Mouse (Mus musculus) limb, embryonic 15.5 days (tissue): ENCODE measurements at regions not wholly inside any gene's neighbourhood (a gene's known extent, or its start where the extent isn't known, plus 50 kb on each side); places are given as distances from the start of the nearest gene placed in this dataset.

ENCODE experiments used
- ATAC-seq: fragments of 200-750 bp; cut with Nextera tagmentation; 2 replicates; pipeline ENCODE4 v1.8.0; 2017; ENCODE audit warnings: low read depth, moderate TSS enrichment; ENCODE audit not compliant: insufficient number of reproducible peaks, low FRiP score, low TSS enrichment
- H3K27ac ChIP-seq: fragments of 300-500 bp; sonication (generic); 2 replicates; pipeline ENCODE4 v1.5.1; 2015; ENCODE audit warnings: moderate library complexity, mild to moderate bottlenecking, inconsistent platforms
- H3K27me3 ChIP-seq: fragments of 300-500 bp; sonication (generic); 2 replicates; pipeline ENCODE4 v1.6.1; 2015; ENCODE audit warnings: inconsistent platforms
- H3K36me3 ChIP-seq: fragments of 300-500 bp; sonication (generic); 2 replicates; pipeline ENCODE4 v1.6.1; 2015; ENCODE audit warnings: inconsistent platforms
- H3K4me1 ChIP-seq: fragments of 300-500 bp; sonication (generic); 2 replicates; pipeline ENCODE4 v1.6.1; 2015; ENCODE audit warnings: inconsistent platforms
- H3K4me2 ChIP-seq: fragments of 300-500 bp; sonication (generic); 2 replicates; pipeline ENCODE4 v1.6.1; 2015; ENCODE audit warnings: mild to moderate bottlenecking, inconsistent platforms
- H3K4me3 ChIP-seq: fragments of 300-500 bp; sonication (generic); 2 replicates; pipeline ENCODE4 v1.5.1; 2015; ENCODE audit warnings: mild to moderate bottlenecking, inconsistent platforms
- H3K9ac ChIP-seq: fragments of 300-500 bp; sonication (generic); 2 replicates; pipeline ENCODE4 v1.6.1; 2015; ENCODE audit warnings: inconsistent platforms
- H3K9me3 ChIP-seq: fragments of 300-500 bp; sonication (generic); 2 replicates; pipeline ENCODE4 v1.6.1; 2016; ENCODE audit warnings: inconsistent platforms
- WGBS: fragments of 180-500 bp; shearing (Covaris S2); methylation state at CpG from one replicate; pipeline ENCODE4 v1.1.7; 2015; 5-methylcytosine and 5-hydroxymethylcytosine counted together

DNA sequence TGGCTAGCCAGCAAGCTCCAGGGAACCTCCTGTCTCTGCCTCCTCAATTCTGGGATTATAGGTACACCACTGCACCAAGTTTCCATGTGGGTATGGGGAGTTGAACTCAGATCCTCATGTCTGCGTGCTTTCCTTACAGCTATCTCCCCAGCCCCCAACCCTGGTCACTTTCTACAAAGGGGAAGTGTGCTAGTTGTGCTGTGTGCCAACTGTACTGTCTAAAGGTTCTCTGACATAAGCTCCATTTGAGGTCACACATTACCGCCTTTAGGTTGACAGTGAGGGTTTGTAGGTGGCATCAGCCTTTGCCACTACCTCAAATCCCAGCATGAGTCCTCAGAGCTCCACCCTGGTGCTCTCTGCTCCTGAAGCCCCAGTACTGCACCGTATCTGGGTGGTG lies 200.7 kb downstream of the Tex29 start:
- no peaks in the 10 kb centered on the region for H3K36me3 ChIP-seq
- no peak overlapping the region for H3K9ac ChIP-seq
- no peak for ATAC-seq
- no peak overlapping the region for H3K4me3 ChIP-seq
- no peak overlapping the region for H3K4me2 ChIP-seq
- H3K4me1 ChIP-seq, result no peaks in the 10 kb centered on the region
- H3K9me3 ChIP-seq, result no peaks in the 10 kb centered on the region
- peaks cover 7% of the 10 kb centered on the region; the same call in 1 of the 2 replicates for H3K27me3 ChIP-seq
- no peak overlapping the region for H3K27ac ChIP-seq
- WGBS, result 72% methylated on average over 3 of the region's 3 CpGs

DNA sequence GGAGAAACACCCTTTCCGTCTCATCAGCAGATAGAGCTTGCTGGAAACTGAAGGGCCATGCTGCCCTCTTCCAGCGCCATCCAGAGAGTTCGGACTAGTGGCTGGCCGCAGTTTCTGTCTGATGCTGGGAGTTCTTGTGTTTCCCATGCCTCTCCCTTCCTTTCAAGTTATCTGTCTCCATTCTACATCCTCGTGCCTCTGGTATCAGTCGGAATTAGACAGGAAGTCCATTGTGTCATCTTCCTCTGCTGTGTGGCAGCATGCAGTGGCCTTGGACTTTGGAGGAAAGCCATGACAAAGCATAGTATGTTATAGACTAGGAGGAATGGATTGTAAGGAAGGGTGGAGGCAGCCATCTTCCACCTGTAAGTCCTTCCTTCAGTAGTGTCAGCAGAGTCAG lies 201.4 kb downstream of the Tex29 start:
- no peak overlapping the region for H3K4me2 ChIP-seq
- no peak overlapping the region for H3K9ac ChIP-seq

DNA sequence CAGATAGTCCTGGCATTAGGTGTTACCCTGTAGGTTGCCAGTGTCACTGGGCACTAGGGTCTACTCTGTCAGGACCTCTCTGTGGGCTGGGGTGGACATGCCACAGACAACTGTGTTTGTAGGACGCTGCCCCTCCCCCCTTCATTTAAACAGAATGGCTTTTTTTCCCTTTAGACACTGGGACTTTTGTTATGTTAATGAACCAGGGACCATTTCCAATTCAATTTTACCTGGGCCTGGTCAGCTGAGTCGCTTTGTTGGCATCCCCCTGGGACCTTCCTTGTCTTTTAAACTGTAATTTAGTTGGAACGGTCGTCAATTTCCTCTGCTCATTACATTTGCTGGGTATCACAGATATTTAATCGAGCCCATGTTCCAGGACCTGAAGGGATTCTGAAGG lies 210.6 kb downstream of the Tex29 start:
- no peaks in the 10 kb centered on the region for H3K36me3 ChIP-seq
- H3K4me2 ChIP-seq, result no peak overlapping the region
- no peak for ATAC-seq
- H3K9ac ChIP-seq, result no peak overlapping the region
- H3K9me3 ChIP-seq, result no peaks in the 10 kb centered on the region
- WGBS, result 46% methylated on average over 5 of the region's 5 CpGs
- no peak overlapping the region for H3K4me3 ChIP-seq
- 0 out of 2 replicates have a peak, but pooled peaks cover 3% of the 10 kb centered on the region for H3K4me1 ChIP-seq
- H3K27me3 ChIP-seq, result no peaks in the 10 kb centered on the region
- no peak overlapping the region for H3K27ac ChIP-seq

More for the DNA sequence above, 201.4 kb downstream of the Tex29 start:
- H3K27me3 ChIP-seq, result peaks cover 7% of the 10 kb centered on the region; the same call in 1 of the 2 replicates
- H3K4me1 ChIP-seq, result no peaks in the 10 kb centered on the region
- no peaks in the 10 kb centered on the region for H3K9me3 ChIP-seq
- WGBS, result 65% methylated on average over 6 of the region's 6 CpGs
- H3K27ac ChIP-seq, result no peak overlapping the region
- no peak overlapping the region for H3K4me3 ChIP-seq
- no peaks in the 10 kb centered on the region for H3K36me3 ChIP-seq
- ATAC-seq, result no peak

DNA sequence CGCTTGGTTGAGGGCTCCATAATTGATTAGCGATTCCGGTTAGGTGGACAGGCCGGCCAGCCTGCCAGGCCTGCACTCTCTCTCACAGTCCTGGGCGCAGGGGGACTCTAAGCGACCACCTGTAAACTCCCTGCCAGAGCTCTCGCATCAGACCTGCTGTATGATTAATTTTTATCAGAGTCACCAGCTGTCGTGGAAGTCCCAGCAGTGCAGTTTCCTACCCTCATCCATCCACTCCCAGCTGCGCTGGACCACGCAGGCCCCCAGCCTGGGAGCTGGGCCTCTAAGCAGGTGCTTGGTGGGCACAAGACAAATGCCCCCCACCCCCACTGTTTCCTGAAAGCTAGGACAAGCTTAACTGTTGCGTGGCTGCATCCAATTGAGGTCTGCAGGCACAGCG lies 211.1 kb downstream of the Tex29 start:
- H3K4me1 ChIP-seq, result 0 out of 2 replicates have a peak, but pooled peaks cover 3% of the 10 kb centered on the region
- no peak overlapping the region for H3K9ac ChIP-seq
- no peak overlapping the region for H3K4me2 ChIP-seq
- no peak for ATAC-seq
- 35% methylated on average over 12 of the region's 12 CpGs for WGBS
- H3K27ac ChIP-seq, result no peak overlapping the region
- H3K36me3 ChIP-seq, result no peaks in the 10 kb centered on the region
- no peaks in the 10 kb centered on the region for H3K9me3 ChIP-seq
- H3K4me3 ChIP-seq, result no peak overlapping the region
- no peaks in the 10 kb centered on the region for H3K27me3 ChIP-seq

DNA sequence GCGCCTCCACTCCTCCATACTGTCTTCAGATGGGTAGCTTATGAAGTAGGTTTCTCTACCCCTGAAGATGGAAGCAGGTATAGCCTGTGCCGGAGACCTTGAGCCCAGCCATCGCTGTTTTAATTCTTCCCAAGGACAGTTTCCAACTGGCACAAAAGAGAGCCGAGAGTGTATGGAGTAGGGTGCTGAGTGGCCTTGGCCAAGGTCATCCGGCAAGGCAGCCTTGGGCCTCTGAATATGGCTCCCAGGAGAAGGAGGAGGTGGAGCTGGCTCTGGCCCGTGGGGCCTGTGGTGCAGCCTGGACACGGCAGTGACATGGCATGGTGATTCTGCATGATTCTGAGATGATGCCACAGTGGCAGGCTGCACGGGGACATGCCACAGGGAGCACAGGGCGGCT lies 215.7 kb downstream of the Tex29 start:
- Histone ChIP-seq H3K27ac (no peak overlapping the region), H3K9me3 (no peaks in the 10 kb centered on the region), H3K9ac (no peak overlapping the region), H3K4me2 (no peak overlapping the region), H3K4me1 (0 out of 2 replicates have a peak, but pooled peaks cover 3% of the 10 kb centered on the region), H3K4me3 (no peak overlapping the region), H3K27me3 (0 out of 2 replicates have a peak, but pooled peaks cover 8% of the 10 kb centered on the region), H3K36me3 (no peaks in the 10 kb centered on the region)
- no peak for ATAC-seq
- 90% methylated on average over 9 of the region's 9 CpGs for WGBS

DNA sequence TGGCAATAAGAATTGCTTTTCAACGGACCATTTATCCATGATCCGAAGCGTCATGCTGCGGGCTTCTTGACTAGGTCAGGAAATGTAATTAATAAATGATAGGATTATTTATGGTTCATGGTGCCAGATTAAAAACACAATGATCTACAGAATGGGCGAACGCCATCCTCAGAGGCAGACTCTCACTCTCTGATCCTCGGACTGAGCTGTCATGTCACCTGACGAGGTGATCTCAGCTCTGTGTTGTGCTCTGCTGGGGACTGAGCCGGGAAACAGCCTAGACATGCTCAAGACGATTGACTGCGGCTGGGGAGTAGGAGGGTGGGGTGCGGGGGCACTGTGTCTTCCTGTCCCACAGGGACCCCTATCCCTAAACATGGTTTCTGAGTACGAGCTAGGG lies 217.4 kb upstream of the A230072I06Rik start:
- no peak overlapping the region for H3K9ac ChIP-seq
- no peak overlapping the region for H3K4me3 ChIP-seq
- H3K4me2 ChIP-seq, result no peak overlapping the region
- 56% methylated on average over 13 of the region's 13 CpGs for WGBS
- peaks cover 22% of the 10 kb centered on the region for H3K27me3 ChIP-seq
- ATAC-seq, result no peak
- H3K9me3 ChIP-seq, result no peaks in the 10 kb centered on the region
- H3K27ac ChIP-seq, result no peak overlapping the region
- H3K36me3 ChIP-seq, result no peaks in the 10 kb centered on the region
- no peaks in the 10 kb centered on the region for H3K4me1 ChIP-seq

DNA sequence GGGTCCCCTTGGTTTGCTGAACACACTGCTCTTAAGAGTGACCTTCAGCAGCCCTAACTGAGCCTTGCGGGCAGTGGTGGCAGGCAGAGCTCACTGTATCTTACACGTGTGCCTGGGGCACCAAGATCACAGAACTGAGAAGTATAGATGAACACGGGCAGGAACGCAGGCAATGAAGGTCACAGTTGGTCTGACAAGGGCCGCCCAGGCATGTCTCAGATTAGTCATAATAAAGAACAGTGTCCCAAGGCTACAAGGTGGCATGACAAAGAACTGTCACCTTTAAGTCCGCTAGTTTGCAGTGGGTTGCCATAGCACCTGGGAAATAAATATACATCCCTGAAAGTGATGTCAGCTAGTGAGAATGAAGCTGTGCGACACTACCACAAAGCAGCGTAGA lies 215.9 kb upstream of the A230072I06Rik start:
- ATAC-seq, result no peak
- Histone ChIP-seq H3K36me3 (no peaks in the 10 kb centered on the region), H3K9ac (no peak overlapping the region), H3K4me3 (no peak overlapping the region), H3K27me3 (peaks cover 22% of the 10 kb centered on the region), H3K4me1 (no peaks in the 10 kb centered on the region), H3K27ac (no peak overlapping the region), H3K4me2 (no peak overlapping the region), H3K9me3 (no peaks in the 10 kb centered on the region)
- 70% methylated on average over 8 of the region's 8 CpGs for WGBS

DNA sequence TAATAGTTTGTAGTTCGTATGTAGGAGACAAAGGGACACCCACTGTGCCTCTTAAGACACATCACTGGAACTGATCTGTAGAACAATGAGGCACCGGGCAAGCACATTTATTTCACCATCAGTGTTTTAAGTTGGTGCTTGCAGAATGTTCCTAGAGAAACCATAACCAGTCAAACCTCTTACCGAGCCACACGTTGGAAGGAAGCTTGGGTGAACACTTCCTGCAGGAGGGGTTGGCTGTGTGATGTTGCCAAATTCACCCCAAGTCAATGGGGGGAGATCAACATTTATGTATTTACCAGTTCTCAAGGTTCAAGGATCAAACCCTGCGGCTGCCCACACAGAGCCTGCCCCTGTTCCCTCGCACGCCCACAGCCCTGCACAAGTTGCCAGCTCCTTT lies 214.0 kb upstream of the A230072I06Rik start:
- H3K27ac ChIP-seq, result no peak overlapping the region
- no peaks in the 10 kb centered on the region for H3K4me1 ChIP-seq
- H3K4me3 ChIP-seq, result no peak overlapping the region
- H3K27me3 ChIP-seq, result peaks cover 22% of the 10 kb centered on the region
- no peaks in the 10 kb centered on the region for H3K9me3 ChIP-seq
- H3K36me3 ChIP-seq, result no peaks in the 10 kb centered on the region
- H3K9ac ChIP-seq, result no peak overlapping the region
- ATAC-seq, result no peak
- H3K4me2 ChIP-seq, result no peak overlapping the region
- WGBS, result 86% methylated on average over 7 of the region's 7 CpGs

DNA sequence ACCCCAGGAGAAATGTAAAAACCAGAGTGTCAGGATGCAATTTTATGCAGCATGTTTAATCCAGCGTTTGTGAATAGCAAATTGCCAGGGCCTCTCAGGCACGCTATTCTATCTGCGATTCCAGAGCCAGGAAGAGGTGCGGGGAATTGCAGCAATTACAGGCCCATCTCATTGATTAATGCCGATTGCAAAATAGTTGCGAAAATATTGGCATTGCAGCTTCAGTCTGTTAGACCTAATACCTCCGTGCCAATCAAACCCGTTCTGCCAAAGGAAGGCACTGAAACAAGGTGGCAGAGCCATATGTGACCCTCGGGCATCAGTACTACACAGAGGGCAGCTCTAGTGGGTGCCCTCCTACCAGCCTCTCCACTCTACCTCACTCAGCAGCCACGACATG lies 212.2 kb upstream of the A230072I06Rik start:
- no peaks in the 10 kb centered on the region for H3K4me1 ChIP-seq
- no peaks in the 10 kb centered on the region for H3K36me3 ChIP-seq
- peaks cover 11% of the 10 kb centered on the region; the same call in 1 of the 2 replicates for H3K27me3 ChIP-seq
- H3K4me2 ChIP-seq, result no peak overlapping the region
- H3K4me3 ChIP-seq, result no peak overlapping the region
- H3K9me3 ChIP-seq, result no peaks in the 10 kb centered on the region
- H3K9ac ChIP-seq, result no peak overlapping the region
- H3K27ac ChIP-seq, result no peak overlapping the region
- WGBS, result 81% methylated on average over 10 of the region's 10 CpGs
- no peak for ATAC-seq

DNA sequence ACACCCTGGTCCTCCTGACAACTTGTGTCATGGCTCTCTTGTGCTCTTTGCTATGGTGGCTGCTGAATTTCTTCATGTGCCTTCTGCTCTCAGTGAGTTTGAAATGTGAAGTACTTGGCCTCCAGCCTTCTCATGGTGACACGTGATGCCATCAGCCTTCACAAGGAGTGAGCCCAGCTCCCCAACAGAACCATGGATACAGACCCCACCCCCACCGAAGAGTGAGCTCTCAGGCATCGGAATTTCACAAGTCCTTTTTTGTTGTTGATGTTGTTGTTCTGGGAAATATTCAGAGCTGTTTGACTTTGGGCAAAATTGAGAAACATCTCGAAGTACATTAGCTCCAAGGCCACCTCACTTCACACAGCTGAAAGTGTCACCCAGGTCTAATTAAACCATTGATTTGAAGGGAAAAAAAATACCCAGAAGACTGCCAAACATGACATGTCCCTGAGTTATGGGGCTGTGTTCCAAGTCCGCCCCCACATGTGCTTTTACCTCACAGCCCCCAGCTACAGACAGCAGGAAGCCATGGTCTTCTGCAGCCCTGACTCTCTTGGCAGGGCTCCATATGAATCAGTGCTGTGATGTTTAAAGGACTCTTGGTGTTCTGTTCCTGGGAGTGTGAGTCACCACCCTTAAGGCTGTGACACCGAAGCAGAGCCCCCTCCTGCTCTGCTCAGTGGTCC lies 205.2 kb upstream of the A230072I06Rik start:
- no peak overlapping the region for H3K27ac ChIP-seq
- H3K27me3 ChIP-seq, result no peaks in the 10 kb centered on the region
- ATAC-seq, result peak; percentile 48; the same call in 1 of the 2 replicates
- no peak overlapping the region for H3K9ac ChIP-seq
- H3K9me3 ChIP-seq, result no peaks in the 10 kb centered on the region
- H3K4me3 ChIP-seq, result no peak overlapping the region
- 44% methylated on average over 6 of the region's 6 CpGs for WGBS
- H3K4me2 ChIP-seq, result no peak overlapping the region
- H3K4me1 ChIP-seq, result no peaks in the 10 kb centered on the region
- no peaks in the 10 kb centered on the region for H3K36me3 ChIP-seq

DNA sequence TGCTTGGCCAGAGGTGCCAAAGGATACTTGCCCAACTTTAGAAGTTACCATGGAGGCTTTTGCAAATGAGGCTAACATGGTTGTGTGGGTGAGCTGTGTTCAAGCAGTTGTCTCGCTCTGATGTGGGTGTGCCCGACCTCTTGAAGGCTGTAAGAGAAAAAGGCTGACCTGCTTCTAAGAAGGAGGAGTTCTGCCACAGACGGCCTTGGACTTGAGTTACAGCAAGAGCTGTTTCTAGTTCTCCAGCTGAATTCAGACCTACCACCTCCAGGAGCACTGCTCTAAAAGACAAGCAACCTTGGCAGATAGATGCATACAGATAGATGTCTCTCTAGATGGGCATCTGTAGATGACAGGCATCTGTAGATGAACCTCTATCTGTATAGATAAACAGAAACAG lies 202.7 kb upstream of the A230072I06Rik start:
- WGBS, result 83% methylated on average over 3 of the region's 3 CpGs
- H3K27ac ChIP-seq, result no peak overlapping the region

DNA sequence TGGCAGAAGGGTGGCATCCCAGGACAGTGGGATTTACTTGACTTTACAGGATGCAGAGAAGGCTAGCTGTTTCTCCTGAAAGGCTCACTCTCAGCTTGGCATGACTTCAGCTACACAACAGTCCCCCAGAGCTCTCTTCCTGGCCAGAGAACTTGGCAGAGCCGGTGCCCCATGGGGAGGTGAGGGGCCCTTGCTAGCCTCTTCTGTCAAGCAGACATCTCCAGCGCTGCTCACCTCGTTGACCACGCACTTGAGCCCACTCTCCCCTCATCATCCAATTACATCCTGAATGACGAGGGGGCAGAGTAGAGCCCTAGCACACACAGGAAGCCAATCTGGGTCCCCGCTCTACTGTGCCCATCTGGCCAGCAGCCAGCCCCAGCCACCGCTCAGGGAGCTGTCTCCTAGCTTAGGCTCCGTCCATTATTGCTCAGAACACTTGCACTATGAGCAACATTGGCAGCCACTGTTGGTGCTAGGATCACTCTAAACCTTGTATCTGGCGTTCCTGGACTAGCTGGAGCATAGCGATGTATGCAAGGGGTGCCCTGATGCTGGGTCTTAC lies 201.7 kb upstream of the A230072I06Rik start:
- ATAC-seq, result no peak
- 71% methylated on average over 10 of the region's 10 CpGs for WGBS
- Histone ChIP-seq H3K9ac (no peak overlapping the region), H3K4me3 (no peak overlapping the region), H3K27ac (no peak overlapping the region), H3K4me1 (no peaks in the 10 kb centered on the region), H3K27me3 (no peaks in the 10 kb centered on the region), H3K4me2 (no peak overlapping the region), H3K36me3 (no peaks in the 10 kb centered on the region), H3K9me3 (no peaks in the 10 kb centered on the region)

More for the DNA sequence above, 202.7 kb upstream of the A230072I06Rik start:
- Histone ChIP-seq H3K9me3 (no peaks in the 10 kb centered on the region), H3K4me2 (no peak overlapping the region), H3K4me1 (no peaks in the 10 kb centered on the region), H3K36me3 (no peaks in the 10 kb centered on the region), H3K27me3 (no peaks in the 10 kb centered on the region), H3K4me3 (no peak overlapping the region), H3K9ac (no peak overlapping the region)
- ATAC-seq, result no peak
